Mouse (Mus musculus) c-Kit-negative CD71-positive TER-119-positive erythroid progenitor cells, embryonic 14.5 days (primary cell): ENCODE measurements around the gene Xdh.
"Not testable (repeated sequence)": the region's sequence is repeated elsewhere in the genome, so short reads cannot be mapped to it uniquely, and the experiment has no call there.

Experiments
- DNase-seq: peaks from one replicate; pipeline ENCODE4 v3.0.0-alpha.2; 2013; ENCODE audit warnings: low read depth, low spot score

Gene Xdh

GRCm38 (mm10) chr17:73882194-73882593 lies 67.8 kb downstream of the Xdh start:
- DNase-seq: peak; percentile 13

DNA sequence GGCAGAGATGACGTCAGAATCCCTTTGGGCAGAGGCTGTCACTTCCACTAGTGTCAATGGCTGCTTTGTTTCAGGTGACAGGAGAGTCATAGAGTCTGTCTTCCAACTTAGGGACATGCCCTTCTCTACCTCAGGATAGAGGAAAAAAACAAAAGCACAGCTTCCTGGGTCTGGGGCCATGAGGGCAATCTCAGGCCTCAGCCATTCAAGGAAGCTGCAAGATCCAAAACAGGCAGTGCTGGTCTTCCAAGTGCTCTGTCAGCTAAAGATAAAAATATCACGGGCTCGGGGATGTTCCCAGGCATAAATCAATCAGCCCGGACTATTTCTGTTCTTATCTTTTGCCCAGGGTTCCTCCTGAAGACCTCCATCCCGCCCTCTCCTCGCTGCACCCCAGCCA lies 68.7 kb downstream of the Xdh start:
- no peak for DNase-seq

DNA sequence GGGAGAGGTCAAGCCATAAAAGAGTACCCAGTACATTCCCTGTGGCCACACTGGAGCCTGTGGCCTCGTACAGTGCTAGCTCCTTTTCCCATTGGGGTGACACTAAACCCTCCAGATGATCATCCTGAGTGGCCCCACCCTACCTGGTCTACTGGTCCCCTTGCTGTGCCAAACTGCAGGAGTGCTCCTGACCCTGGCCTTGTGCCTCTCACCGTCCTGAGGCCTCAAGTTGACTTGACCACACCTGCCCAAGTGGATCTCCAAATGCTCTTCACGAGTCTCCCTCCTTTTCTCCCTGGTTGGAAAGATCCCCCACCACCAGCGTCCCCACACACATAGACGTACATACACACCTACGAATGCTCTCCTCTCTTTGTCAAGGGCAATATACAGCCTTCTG lies 69.7 kb downstream of the Xdh start:
- DNase-seq: no peak

GRCm38 (mm10) chr17:73879262-73879916 lies 70.6 kb downstream of the Xdh start:
- no peak for DNase-seq

DNA sequence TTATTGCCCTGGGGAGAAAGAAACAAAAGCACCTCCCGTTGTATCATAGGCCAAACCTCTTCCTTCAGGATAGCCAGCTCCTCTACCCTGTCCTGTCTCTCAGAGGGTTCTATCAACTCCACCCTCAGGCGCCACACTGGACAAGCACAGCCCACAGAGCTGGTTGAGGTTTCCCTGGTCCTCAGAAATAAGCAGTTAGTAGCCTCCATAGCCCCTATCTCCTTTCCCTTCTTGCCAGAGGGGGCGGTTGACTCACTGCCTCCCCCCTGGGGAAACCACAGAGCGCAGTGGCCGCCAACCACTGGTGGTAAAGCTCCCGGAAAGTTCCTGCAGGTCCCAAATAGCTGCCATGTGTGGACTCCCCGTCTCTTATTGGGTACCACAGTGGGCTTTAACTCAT lies 74.3 kb downstream of the Xdh start:
- no peak for DNase-seq

DNA sequence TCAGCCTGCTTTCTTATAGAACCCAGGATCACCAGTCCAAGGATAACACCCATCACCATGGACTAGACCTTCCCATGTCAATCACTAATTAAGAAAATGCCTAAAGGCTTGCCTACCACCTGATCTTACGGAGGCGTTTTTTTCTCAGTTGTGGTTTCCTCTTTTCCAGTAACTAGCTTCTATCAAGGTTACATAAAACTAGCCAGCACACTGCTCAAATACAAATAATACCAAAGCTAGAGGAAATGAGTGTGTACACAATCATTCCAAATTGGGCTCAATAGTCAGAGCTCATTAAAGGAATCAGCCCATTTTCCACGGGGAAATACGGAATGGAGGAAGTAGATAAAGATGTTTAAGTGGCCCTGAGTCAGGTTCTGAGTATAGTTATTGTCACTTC lies 74.7 kb downstream of the Xdh start:
- no peak for DNase-seq

DNA sequence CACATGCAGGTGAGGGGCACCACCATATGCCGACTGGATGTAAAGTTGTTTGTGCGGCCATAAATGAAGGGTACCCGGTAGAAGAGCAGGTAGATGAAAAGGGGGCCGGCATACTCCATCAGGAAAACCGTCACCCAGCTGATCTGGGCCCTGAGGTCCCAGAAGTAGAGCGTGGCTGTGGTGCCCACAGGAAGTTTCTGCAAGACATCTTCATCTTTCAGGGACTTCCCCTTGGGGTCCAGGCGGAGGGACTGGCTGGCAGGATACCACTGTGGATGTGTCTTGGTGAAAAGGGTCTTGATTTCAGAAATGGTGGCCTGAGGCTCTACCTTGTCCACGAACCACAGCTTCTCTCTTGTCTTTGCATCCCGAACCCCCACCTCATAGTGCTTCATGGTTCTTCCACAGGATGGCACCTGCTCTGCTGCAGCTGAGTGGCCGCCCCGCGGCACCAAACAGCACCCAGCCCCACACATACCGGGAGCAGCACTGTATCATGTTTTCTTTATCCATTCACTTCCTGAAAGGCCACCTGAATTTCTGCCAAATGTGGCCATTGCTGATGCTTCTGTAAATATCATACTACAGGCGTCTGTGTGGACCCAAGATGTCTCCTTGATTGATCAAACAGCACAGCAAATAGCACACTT lies 78.9 kb downstream of the Xdh start:
- no peak for DNase-seq

GRCm38 (mm10) chr17:73869008-73869685 lies 80.8 kb downstream of the Xdh start:
- no peak for DNase-seq

GRCm38 (mm10) chr17:73853717-73854116 lies 96.3 kb downstream of the Xdh start:
- no peak for DNase-seq

- no peak for DNase-seq
These were observed 97.0 kb downstream of the Xdh start for GRCm38 (mm10) chr17:73853041-73853440.

- no peak for DNase-seq
These were observed 102.6 kb downstream of the Xdh start for GRCm38 (mm10) chr17:73847399-73847798.

GRCm38 (mm10) chr17:73845632-73846031 lies 104.4 kb downstream of the Xdh start:
- no peak for DNase-seq

GRCm38 (mm10) chr17:73842963-73843362 lies 107.0 kb downstream of the Xdh start:
- no peak for DNase-seq

- not testable (repeated sequence) for DNase-seq
These were observed 110.1 kb downstream of the Xdh start for GRCm38 (mm10) chr17:73839876-73840275.

- no peak for DNase-seq
These were observed 110.7 kb downstream of the Xdh start for GRCm38 (mm10) chr17:73839086-73839835.

DNA sequence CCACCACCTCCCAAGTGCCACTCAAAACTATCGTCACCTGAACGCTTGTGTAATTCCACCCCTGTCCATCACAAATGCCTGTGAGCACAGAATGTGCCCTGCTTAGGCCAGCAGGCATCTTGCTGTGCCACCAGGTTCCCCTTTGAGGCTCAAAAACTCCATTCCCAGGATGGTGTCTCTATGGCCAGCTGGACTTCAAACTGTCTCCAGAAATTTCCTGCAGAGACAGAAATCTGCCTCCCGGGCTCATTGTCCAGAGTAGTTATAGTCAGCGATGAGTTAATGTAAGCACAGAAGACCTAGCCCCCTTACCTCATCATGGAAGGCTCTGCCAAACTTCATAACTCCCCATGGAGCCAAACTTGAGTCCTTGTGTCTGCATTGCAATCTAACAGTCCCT lies 112.8 kb downstream of the Xdh start:
- no peak for DNase-seq

GRCm38 (mm10) chr17:73836601-73837000 lies 113.4 kb downstream of the Xdh start:
- DNase-seq: no peak
